Mouse (Mus musculus) kidney, embryonic 14.5 days (tissue): ENCODE measurements around the gene Mrpl51. TPM values are rescaled to one million over a fixed set of nuclear protein-coding genes. Genes with fewer than 3 reads are reported as not detected.

ENCODE experiments used
- ATAC-seq: fragments of 200-750 bp; cut with Nextera tagmentation; 2 replicates; pipeline ENCODE4 v1.8.0; 2017; ENCODE audit warnings: moderate number of reproducible peaks, mild to moderate bottlenecking, moderate TSS enrichment, moderate library complexity; ENCODE audit not compliant: low FRiP score, low TSS enrichment
- H3K27ac ChIP-seq: fragments of 300-500 bp; sonication (generic); 2 replicates; pipeline ENCODE4 v1.5.1; 2014; ENCODE audit warnings: low read depth, mild to moderate bottlenecking, low read length, moderate library complexity, mixed read lengths
- H3K27me3 ChIP-seq: fragments of 300-500 bp; sonication (generic); 2 replicates; pipeline ENCODE4 v1.6.1; 2014; ENCODE audit warnings: mild to moderate bottlenecking, low read length; ENCODE audit not compliant: control insufficient read depth, insufficient read depth
- H3K36me3 ChIP-seq: fragments of 300-500 bp; sonication (generic); 2 replicates; pipeline ENCODE4 v1.6.1; 2014; ENCODE audit warnings: low read length, mixed read lengths; ENCODE audit not compliant: control insufficient read depth, insufficient read depth
- H3K4me1 ChIP-seq: fragments of 300-500 bp; sonication (generic); 2 replicates; pipeline ENCODE4 v1.6.1; 2014; ENCODE audit warnings: low read length, mixed read lengths; ENCODE audit not compliant: control insufficient read depth, insufficient read depth
- H3K4me2 ChIP-seq: fragments of 300-500 bp; sonication (generic); replicated peaks from 2 replicates; pipeline ENCODE4 v1.6.1; 2014; ENCODE audit warnings: low read depth, mild to moderate bottlenecking, low read length
- H3K4me3 ChIP-seq: fragments of 300-500 bp; sonication (generic); 2 replicates; pipeline ENCODE4 v1.5.1; 2014; ENCODE audit warnings: mild to moderate bottlenecking, low read length
- H3K9ac ChIP-seq: fragments of 300-500 bp; sonication (generic); 2 replicates; pipeline ENCODE4 v1.6.1; 2014; ENCODE audit warnings: low read depth, mild to moderate bottlenecking, low read length, moderate library complexity
- H3K9me3 ChIP-seq: fragments of 300-500 bp; sonication (generic); 2 replicates; pipeline ENCODE4 v1.6.1; 2016; ENCODE audit warnings: low read length; ENCODE audit not compliant: control insufficient read depth
- WGBS: fragments of 180-500 bp; shearing (Covaris S2); extraction: QIAGEN DNeasy Blood & Tissue Kit; methylation state at CpG from one replicate; pipeline ENCODE4 v1.1.7; 2014; 5-methylcytosine and 5-hydroxymethylcytosine counted together
- polyA plus RNA-seq: library from polyadenylated mRNA; unstranded; fragments of >200 nt; fragmentation: Nextera tagmentation; extraction: Ambion mirVana; gene quantifications from 2 replicates; pipeline ENCODE4 v1.2.1, GENCODE M21; 2014

Mrpl51 gene
- polyA plus RNA-seq, 1 experiment from 2014 or later, result 203 TPM

GRCm38 (mm10) chr6:125232045-125232437 is 40.4 kb downstream of the Mrpl51 start:
- peaks cover 7% of the 10 kb centered on the region; the same call in 1 of the 2 replicates for H3K4me1 ChIP-seq
- peak overlapping the region; percentile 59 for H3K4me2 ChIP-seq
- peak overlapping the region; percentile 47 for H3K4me3 ChIP-seq
- no peaks in the 10 kb centered on the region for H3K36me3 ChIP-seq
- 58% methylated on average over 4 of the region's 4 CpGs for WGBS
- H3K9ac ChIP-seq, result peak overlapping the region; percentile 77; the same call in 1 of the 2 replicates
- ATAC-seq, result no peak
- no peaks in the 10 kb centered on the region for H3K9me3 ChIP-seq
- no peaks in the 10 kb centered on the region for H3K27me3 ChIP-seq
- H3K27ac ChIP-seq, result no peak overlapping the region

GRCm38 (mm10) chr6:125232516-125232915 is 40.9 kb downstream of the Mrpl51 start:
- H3K4me3 ChIP-seq, result no peak overlapping the region
- H3K36me3 ChIP-seq, result no peaks in the 10 kb centered on the region
- peaks cover 7% of the 10 kb centered on the region; the same call in 1 of the 2 replicates for H3K4me1 ChIP-seq
- no peak overlapping the region for H3K4me2 ChIP-seq
- H3K9ac ChIP-seq, result no peak overlapping the region
- no peaks in the 10 kb centered on the region for H3K27me3 ChIP-seq
- H3K27ac ChIP-seq, result no peak overlapping the region
- no peaks in the 10 kb centered on the region for H3K9me3 ChIP-seq
- ATAC-seq, result no peak
- 78% methylated on average over 6 of the region's 6 CpGs for WGBS

- no peak overlapping the region for H3K27ac ChIP-seq
- no peak overlapping the region for H3K9ac ChIP-seq
- H3K4me2 ChIP-seq, result no peak overlapping the region
- H3K4me3 ChIP-seq, result no peak overlapping the region
- 70% methylated on average over 7 of the region's 7 CpGs for WGBS
- peaks cover 5% of the 10 kb centered on the region; the same call in 1 of the 2 replicates for H3K4me1 ChIP-seq
- H3K9me3 ChIP-seq, result no peaks in the 10 kb centered on the region
- H3K27me3 ChIP-seq, result no peaks in the 10 kb centered on the region
- no peaks in the 10 kb centered on the region for H3K36me3 ChIP-seq
- no peak for ATAC-seq
Observed at GRCm38 (mm10) chr6:125233816-125234519, 42.4 kb downstream of the Mrpl51 start.

GRCm38 (mm10) chr6:125234520-125234828 is 42.9 kb downstream of the Mrpl51 start:
- Histone ChIP-seq H3K27ac (no peak overlapping the region), H3K27me3 (no peaks in the 10 kb centered on the region), H3K9me3 (no peaks in the 10 kb centered on the region), H3K36me3 (no peaks in the 10 kb centered on the region), H3K4me1 (peaks cover 5% of the 10 kb centered on the region; the same call in 1 of the 2 replicates), H3K4me3 (no peak overlapping the region), H3K4me2 (no peak overlapping the region), H3K9ac (no peak overlapping the region)
- WGBS, result 57% methylated on average over 5 of the region's 5 CpGs
- 0 out of 2 replicates have a peak, but pooled peaks have one; percentile 24 for ATAC-seq

- no peak overlapping the region for H3K4me3 ChIP-seq
- no peaks in the 10 kb centered on the region for H3K9me3 ChIP-seq
- H3K36me3 ChIP-seq, result no peaks in the 10 kb centered on the region
- no peak for ATAC-seq
- no peaks in the 10 kb centered on the region for H3K27me3 ChIP-seq
- no peak overlapping the region for H3K4me2 ChIP-seq
- H3K9ac ChIP-seq, result no peak overlapping the region
- no peak overlapping the region for H3K27ac ChIP-seq
- 73% methylated on average over 6 of the region's 6 CpGs for WGBS
- peaks cover 5% of the 10 kb centered on the region; the same call in 1 of the 2 replicates for H3K4me1 ChIP-seq
Observed at GRCm38 (mm10) chr6:125236341-125236740, 44.7 kb downstream of the Mrpl51 start.

- Histone ChIP-seq H3K27me3 (no peaks in the 10 kb centered on the region), H3K27ac (no peak within 1 kb of the TSS), H3K4me3 (no peak within 1 kb of the TSS), H3K36me3 (no peaks in the 10 kb centered on the region), H3K4me1 (peaks cover 4% of the 10 kb centered on the region; the same call in 1 of the 2 replicates), H3K4me2 (no peak within 1 kb of the TSS), H3K9me3 (no peaks in the 10 kb centered on the region), H3K9ac (no peak within 1 kb of the TSS)
- ATAC-seq, result no peak
- 44% methylated on average over 6 of the region's 6 CpGs for WGBS
Observed at GRCm38 (mm10) chr6:125236782-125237181, 45.2 kb downstream of the Mrpl51 start, which contains the start of gene Cd27. Gene Cd27, minus strand, starts transcription at chr6:125237010.

GRCm38 (mm10) chr6:125237421-125237820 is 45.8 kb downstream of the Mrpl51 start:
- Histone ChIP-seq H3K4me3 (no peak overlapping the region), H3K4me1 (no peaks in the 10 kb centered on the region), H3K9ac (no peak overlapping the region), H3K27me3 (no peaks in the 10 kb centered on the region), H3K4me2 (no peak overlapping the region), H3K9me3 (no peaks in the 10 kb centered on the region), H3K27ac (no peak overlapping the region), H3K36me3 (no peaks in the 10 kb centered on the region)
- no peak for ATAC-seq
- WGBS, result 79% methylated on average over 4 of the region's 4 CpGs

- H3K27me3 ChIP-seq, result no peaks in the 10 kb centered on the region
- WGBS, result 58% methylated on average over 6 of the region's 6 CpGs
Observed at GRCm38 (mm10) chr6:125238396-125238795, 46.8 kb downstream of the Mrpl51 start.

GRCm38 (mm10) chr6:125239547-125239946 is 47.9 kb downstream of the Mrpl51 start:
- H3K4me1 ChIP-seq, result no peaks in the 10 kb centered on the region
- no peak overlapping the region for H3K27ac ChIP-seq
- no peaks in the 10 kb centered on the region for H3K9me3 ChIP-seq
- ATAC-seq, result no peak
- 93% methylated on average over 5 of the region's 5 CpGs for WGBS
- H3K27me3 ChIP-seq, result no peaks in the 10 kb centered on the region
- no peak overlapping the region for H3K9ac ChIP-seq
- no peak overlapping the region for H3K4me3 ChIP-seq
- no peak overlapping the region for H3K4me2 ChIP-seq
- H3K36me3 ChIP-seq, result no peaks in the 10 kb centered on the region

More at GRCm38 (mm10) chr6:125238396-125238795, 46.8 kb downstream of the Mrpl51 start:
- Histone ChIP-seq H3K4me3 (no peak overlapping the region), H3K4me1 (no peaks in the 10 kb centered on the region), H3K27ac (no peak overlapping the region), H3K9ac (no peak overlapping the region), H3K9me3 (no peaks in the 10 kb centered on the region), H3K4me2 (no peak overlapping the region), H3K36me3 (no peaks in the 10 kb centered on the region)
- no peak for ATAC-seq
